Mouse (Mus musculus) embryonic facial prominence, embryonic 13.5 days (tissue): ENCODE data around the gene Gm26938. TPM values are rescaled to one million over a fixed set of nuclear protein-coding genes. Genes with fewer than 3 reads are reported as not detected.

ENCODE experiments used
- microRNA-seq: library from miRNA; unstranded; fragments of <30 nt; microRNA quantifications from one replicate; pipeline ENCODE4, GENCODE M21; 2016
- polyA plus RNA-seq: library from polyadenylated mRNA; unstranded; fragments of >200 nt; fragmentation: Nextera tagmentation; extraction: Ambion mirVana; gene quantifications from 2 replicates; pipeline ENCODE4 v1.2.1, GENCODE M21; 2015

Gm26938 gene
- polyA plus RNA-seq, 1 experiment from 2014 or later = 0.90 TPM

Small RNA genes within 50 kb of the gene (microRNA-seq; reads per million reads assigned to microRNA genes)
- not detected for gene Mir7037

Other genes with a start within 250 kb of the Gm26938 start
- gene Micall2, start 90.1 kb downstream of the Gm26938 start, polyA plus RNA-seq = 7.3 and 8.9 TPM in 2 replicates
- gene Ints1, start 50.7 kb downstream of the Gm26938 start, polyA plus RNA-seq = 24.5 and 29.0 TPM in 2 replicates
- 8.7 and 9.6 TPM in 2 replicates for gene Mafk, start 34.9 kb downstream of the Gm26938 start, polyA plus RNA-seq
- 2.3 and 2.7 TPM in 2 replicates for gene Tmem184a, start 6.5 kb downstream of the Gm26938 start, polyA plus RNA-seq
- 59.8 and 65.4 TPM in 2 replicates for gene Psmg3, start 478 bp upstream of the Gm26938 start, polyA plus RNA-seq
- gene Elfn1, start 81.5 kb upstream of the Gm26938 start, polyA plus RNA-seq = 1.4 TPM in 2 replicates